Mouse (Mus musculus) hindbrain, embryonic 12.5 days (tissue): ENCODE data around the gene Sun1. TPM values are rescaled to one million over a fixed set of nuclear protein-coding genes. Genes with fewer than 3 reads are reported as not detected.

Experiments
- ATAC-seq: fragments of 200-750 bp; cut with Nextera tagmentation; 2 replicates; pipeline ENCODE4 v1.8.0; 2017; ENCODE audit warnings: moderate TSS enrichment; ENCODE audit not compliant: low FRiP score
- H3K27ac ChIP-seq: fragments of 300-500 bp; sonication (generic); 2 replicates; pipeline ENCODE4 v1.5.1; 2016; ENCODE audit warnings: mild to moderate bottlenecking
- H3K27me3 ChIP-seq: fragments of 300-500 bp; sonication (generic); 2 replicates; pipeline ENCODE4 v1.6.1; 2016; ENCODE audit warnings: mild to moderate bottlenecking
- H3K36me3 ChIP-seq: fragments of 300-500 bp; sonication (generic); 2 replicates; pipeline ENCODE4 v1.6.1; 2016; ENCODE audit warnings: mild to moderate bottlenecking
- H3K4me1 ChIP-seq: fragments of 300-500 bp; sonication (generic); 2 replicates; pipeline ENCODE4 v1.6.1; 2016
- H3K4me2 ChIP-seq: fragments of 300-500 bp; sonication (generic); replicated peaks from 2 replicates; pipeline ENCODE4 v1.6.1; 2016; ENCODE audit warnings: mild to moderate bottlenecking
- H3K4me3 ChIP-seq: fragments of 300-500 bp; sonication (generic); 2 replicates; pipeline ENCODE4 v1.5.1; 2016; ENCODE audit warnings: mild to moderate bottlenecking
- H3K9ac ChIP-seq: fragments of 300-500 bp; sonication (generic); 2 replicates; pipeline ENCODE4 v1.6.1; 2016; ENCODE audit warnings: mild to moderate bottlenecking, moderate library complexity
- H3K9me3 ChIP-seq: fragments of 300-500 bp; sonication (generic); replicated peaks from 2 replicates; pipeline ENCODE4 v1.6.1; 2016; ENCODE audit warnings: mild to moderate bottlenecking
- WGBS: fragments of 180-500 bp; shearing (Covaris S2); methylation state at CpG from one replicate; pipeline ENCODE4 v1.1.7; 2016; 5-methylcytosine and 5-hydroxymethylcytosine counted together
- polyA plus RNA-seq: library from polyadenylated mRNA; unstranded; fragments of >200 nt; fragmentation: Nextera tagmentation; extraction: Ambion mirVana; gene quantifications from 2 replicates; pipeline ENCODE4 v1.2.1, GENCODE M21; 2016

The Sun1 gene
- polyA plus RNA-seq, 1 experiment from 2014 or later: 55.3 TPM

DNA sequence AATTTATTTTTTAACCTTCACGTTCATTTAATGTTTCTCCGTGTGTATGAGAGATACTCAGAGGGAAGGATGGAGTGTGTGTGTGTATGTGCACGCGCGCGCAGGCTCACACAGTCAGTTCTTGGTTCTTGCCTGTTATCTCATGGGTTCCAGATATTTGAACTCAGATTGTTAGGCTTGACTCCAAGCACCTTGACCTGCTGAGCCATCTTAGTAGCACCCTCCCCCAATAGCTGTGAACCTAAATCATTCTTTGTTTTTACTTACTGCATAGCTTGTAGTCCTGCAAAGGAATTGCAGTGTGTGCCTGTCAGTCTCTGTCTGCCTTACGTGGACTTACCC is 9.2 kb downstream of the Sun1 start:
- Histone ChIP-seq H3K4me1 (peaks cover 11% of the 10 kb centered on the region), H3K4me3 (no peak overlapping the region), H3K9me3 (no peaks in the 10 kb centered on the region), H3K9ac (no peak overlapping the region), H3K27me3 (no peaks in the 10 kb centered on the region), H3K36me3 (peaks cover 35% of the 10 kb centered on the region), H3K4me2 (no peak overlapping the region), H3K27ac (no peak overlapping the region)
- ATAC-seq: no peak
- 97% methylated on average over 7 of the region's 7 CpGs for WGBS

DNA sequence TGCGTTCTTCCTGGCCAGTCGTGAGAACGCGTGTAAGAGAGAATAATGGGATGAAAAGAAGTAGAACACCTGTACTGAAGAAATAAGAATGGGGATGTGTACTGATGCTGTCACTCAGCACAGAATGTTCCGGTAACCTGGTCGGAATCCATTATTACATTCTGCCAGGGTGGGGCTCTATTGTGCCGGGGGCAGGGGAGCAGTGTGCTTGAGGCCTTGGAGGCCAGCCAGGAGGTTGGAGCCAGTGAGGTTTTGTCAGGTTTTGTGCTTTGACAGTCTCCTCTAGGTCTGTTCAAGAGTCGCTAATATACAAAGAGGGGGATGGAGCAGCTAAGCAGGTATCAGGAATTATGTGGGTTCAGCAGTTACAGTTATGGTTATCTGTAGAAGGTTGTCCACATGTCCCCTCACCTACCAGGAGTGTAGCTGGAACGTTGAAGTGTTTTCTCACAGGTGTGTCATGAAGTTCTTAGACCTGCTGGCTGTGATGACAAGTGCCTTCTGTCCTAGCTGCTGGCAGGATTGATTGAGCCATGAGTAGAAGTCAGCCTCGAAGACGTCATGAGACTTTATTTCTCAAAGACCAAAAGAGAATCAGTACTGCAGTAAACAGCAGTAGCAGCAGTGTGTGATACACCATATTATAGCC is 11.4 kb downstream of the Sun1 start:
- WGBS: 97% methylated on average over 11 of the region's 11 CpGs

DNA sequence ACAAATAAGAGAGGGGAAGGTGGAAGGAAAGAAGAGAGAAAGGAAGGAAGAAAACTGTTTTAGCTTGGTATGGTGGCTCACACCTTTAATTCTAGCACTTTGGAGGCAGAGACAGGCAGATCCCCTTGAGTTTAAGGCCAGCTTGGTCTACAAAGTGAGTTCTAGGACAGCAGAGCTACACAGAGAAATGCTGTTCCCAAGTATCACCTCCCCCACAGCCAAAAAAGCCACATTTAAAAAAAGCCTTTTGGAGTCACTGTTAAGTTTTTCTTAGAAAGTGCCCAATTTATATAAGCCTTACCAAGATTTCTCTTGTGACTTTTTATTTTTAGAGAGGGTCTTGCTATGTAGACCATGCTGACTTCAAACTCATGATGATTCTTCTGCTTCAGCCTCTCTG is 13.9 kb downstream of the Sun1 start:
- Histone ChIP-seq H3K36me3 (peaks cover 49% of the 10 kb centered on the region), H3K27ac (no peak overlapping the region), H3K27me3 (no peaks in the 10 kb centered on the region), H3K9ac (no peak overlapping the region), H3K9me3 (no peaks in the 10 kb centered on the region), H3K4me2 (no peak overlapping the region), H3K4me3 (no peak overlapping the region), H3K4me1 (no peaks in the 10 kb centered on the region)
- ATAC-seq: no peak

More for the DNA sequence above, 11.4 kb downstream of the Sun1 start:
- no peaks in the 10 kb centered on the region for H3K4me1 ChIP-seq
- no peak overlapping the region for H3K4me3 ChIP-seq
- H3K27ac ChIP-seq: no peak overlapping the region
- ATAC-seq: no peak
- no peak overlapping the region for H3K9ac ChIP-seq
- H3K27me3 ChIP-seq: no peaks in the 10 kb centered on the region
- H3K4me2 ChIP-seq: no peak overlapping the region
- H3K36me3 ChIP-seq: peaks cover 53% of the 10 kb centered on the region
- H3K9me3 ChIP-seq: no peaks in the 10 kb centered on the region

DNA sequence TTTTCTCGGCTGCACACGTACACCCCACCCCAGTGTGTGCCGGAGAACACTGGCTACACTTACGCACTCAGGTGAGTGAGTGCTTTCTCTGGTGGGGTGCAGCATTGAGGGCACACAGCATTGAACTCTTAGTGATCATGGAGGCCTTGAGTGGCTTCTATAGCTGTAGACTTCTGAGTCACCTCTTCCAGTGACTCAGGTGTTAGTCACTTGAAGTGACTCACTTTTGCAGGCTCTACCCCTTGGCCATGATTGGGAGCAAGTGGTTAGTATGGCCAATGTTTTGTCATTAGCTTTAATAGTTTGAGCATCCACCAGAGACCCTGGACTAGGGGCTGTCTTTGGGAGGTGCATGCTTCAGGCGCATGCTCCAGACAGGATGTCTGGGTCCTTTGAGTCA is 14.7 kb downstream of the Sun1 start:
- Histone ChIP-seq H3K27ac (no peak overlapping the region), H3K4me2 (no peak overlapping the region), H3K9me3 (no peaks in the 10 kb centered on the region), H3K4me1 (no peaks in the 10 kb centered on the region), H3K36me3 (peaks cover 47% of the 10 kb centered on the region), H3K27me3 (no peaks in the 10 kb centered on the region), H3K4me3 (no peak overlapping the region), H3K9ac (no peak overlapping the region)
- ATAC-seq: no peak
- WGBS: 93% methylated on average over 5 of the region's 5 CpGs

DNA sequence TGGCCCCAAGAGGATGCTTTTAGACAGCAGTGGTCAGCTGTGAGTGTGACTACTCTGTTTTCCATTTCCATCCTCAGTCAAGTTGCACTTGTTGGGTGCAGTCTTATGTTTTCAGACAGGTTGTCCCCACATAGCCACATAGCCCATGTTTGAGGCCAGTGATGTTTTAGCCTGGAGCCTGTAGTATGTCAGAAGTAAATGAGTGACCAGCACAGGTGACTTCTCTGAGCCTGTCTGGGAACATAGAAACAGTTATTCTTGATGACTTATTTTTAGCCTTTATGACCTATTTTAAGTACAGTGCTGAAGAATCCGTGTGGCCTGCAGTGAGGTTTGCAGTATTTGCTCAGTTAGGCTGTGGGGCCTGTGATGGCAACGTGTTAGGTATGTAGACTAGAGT is 15.7 kb downstream of the Sun1 start:
- no peak overlapping the region for H3K4me2 ChIP-seq
- H3K9me3 ChIP-seq: no peaks in the 10 kb centered on the region
- no peak for ATAC-seq
- H3K4me3 ChIP-seq: no peak overlapping the region
- WGBS: 92% methylated on average over 2 of the region's 2 CpGs
- peaks cover 48% of the 10 kb centered on the region for H3K36me3 ChIP-seq
- H3K27ac ChIP-seq: no peak overlapping the region
- no peaks in the 10 kb centered on the region for H3K4me1 ChIP-seq
- H3K9ac ChIP-seq: no peak overlapping the region
- no peaks in the 10 kb centered on the region for H3K27me3 ChIP-seq

DNA sequence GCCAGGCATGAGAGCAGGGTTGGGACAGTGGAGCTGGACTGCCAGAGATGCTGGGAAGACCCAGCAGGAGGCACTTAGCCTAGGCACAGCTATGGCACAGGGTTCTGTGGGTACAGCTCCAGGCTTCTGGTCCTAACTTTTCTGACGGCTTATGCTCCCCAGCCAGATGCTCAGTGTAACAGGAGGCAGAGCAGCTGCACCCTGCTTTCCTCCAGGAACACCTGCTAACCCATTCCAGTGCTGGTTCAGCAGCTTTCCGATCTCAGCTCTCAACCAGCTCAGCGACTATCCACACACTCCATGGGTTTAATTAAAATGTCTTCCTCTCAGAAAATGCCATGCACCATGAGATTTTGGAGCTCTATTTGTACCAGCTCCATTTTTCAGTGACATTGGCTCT is 16.3 kb downstream of the Sun1 start:
- WGBS: 97% methylated on average over 3 of the region's 3 CpGs
- H3K9ac ChIP-seq: no peak overlapping the region
- H3K9me3 ChIP-seq: no peaks in the 10 kb centered on the region
- H3K27me3 ChIP-seq: no peaks in the 10 kb centered on the region
- H3K4me3 ChIP-seq: no peak overlapping the region
- no peak overlapping the region for H3K4me2 ChIP-seq
- ATAC-seq: no peak
- H3K4me1 ChIP-seq: no peaks in the 10 kb centered on the region
- H3K27ac ChIP-seq: no peak overlapping the region
- H3K36me3 ChIP-seq: peaks cover 51% of the 10 kb centered on the region

DNA sequence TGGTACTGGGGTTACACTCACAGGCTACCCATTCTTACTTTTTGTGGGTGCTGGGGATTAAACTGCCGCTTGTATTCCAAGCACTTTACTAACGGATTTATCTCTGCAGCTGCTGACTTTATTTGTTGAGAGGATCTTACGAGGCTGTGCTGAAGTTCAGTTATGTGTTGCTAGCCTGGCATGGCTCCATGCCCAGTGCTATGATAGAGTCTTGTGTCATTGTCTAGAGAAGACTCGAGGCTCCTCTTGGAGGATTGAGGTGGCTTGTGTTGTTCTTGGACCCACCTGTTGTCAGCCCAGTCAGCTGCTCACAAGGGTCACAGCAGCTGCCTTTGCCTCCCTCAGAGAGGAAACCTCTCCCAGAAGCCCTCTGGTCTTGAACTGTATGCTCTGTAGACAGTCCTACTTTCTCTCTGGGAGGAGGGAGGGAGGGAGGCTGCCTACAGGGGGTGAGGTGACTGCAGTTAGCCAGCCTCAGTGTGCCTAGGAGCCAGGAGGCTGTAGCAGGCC is 19.6 kb downstream of the Sun1 start:
- H3K4me2 ChIP-seq: no peak overlapping the region
- ATAC-seq: no peak
- peaks cover 61% of the 10 kb centered on the region for H3K36me3 ChIP-seq
- H3K9ac ChIP-seq: no peak overlapping the region
- no peaks in the 10 kb centered on the region for H3K9me3 ChIP-seq
- H3K27me3 ChIP-seq: no peaks in the 10 kb centered on the region
- H3K27ac ChIP-seq: no peak overlapping the region
- H3K4me3 ChIP-seq: no peak overlapping the region
- no peaks in the 10 kb centered on the region for H3K4me1 ChIP-seq
- WGBS: 89% methylated on average over 4 of the region's 4 CpGs

DNA sequence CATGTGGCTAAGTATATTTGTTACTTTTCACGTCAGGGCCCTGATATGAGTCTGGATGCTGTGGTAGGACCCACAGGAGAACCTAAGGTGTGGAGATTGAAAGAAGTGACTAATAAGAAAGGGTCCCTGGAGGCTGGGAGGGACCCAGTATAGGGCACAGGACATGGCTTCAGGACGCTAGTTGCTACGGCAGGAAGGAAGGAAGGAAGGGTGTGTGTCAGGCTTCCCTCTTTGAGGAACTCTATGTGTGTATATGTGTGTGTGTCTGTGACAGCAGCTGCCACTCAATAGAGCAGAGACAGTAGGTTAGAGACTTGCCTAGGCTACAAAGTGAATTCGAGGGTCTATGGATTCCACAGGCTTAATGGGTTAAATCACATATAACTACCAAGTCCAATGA is 20.2 kb downstream of the Sun1 start:
- no peak for ATAC-seq

DNA sequence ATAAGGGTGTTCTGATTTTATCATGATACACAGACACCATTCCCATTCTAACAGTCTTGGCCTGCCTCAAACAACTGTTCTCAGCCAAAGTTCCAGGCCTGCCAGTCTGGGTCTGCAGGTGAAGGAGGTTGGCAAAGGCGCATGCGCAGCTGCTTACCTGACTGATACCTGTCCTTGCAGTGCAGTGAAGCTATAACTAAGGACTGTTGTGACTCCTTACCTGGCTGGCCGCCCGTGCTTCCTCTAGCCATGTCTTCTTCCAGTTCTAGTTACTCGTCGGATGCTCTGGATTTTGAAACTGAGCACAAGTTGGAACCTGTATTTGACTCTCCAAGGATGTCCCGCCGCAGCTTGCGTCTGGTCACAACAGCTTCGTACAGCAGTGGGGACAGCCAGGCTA is 22.9 kb downstream of the Sun1 start:
- H3K27ac ChIP-seq: no peak overlapping the region
- 95% methylated on average over 10 of the region's 10 CpGs for WGBS

More for the DNA sequence above, 20.2 kb downstream of the Sun1 start:
- Histone ChIP-seq H3K27me3 (no peaks in the 10 kb centered on the region), H3K4me2 (no peak overlapping the region), H3K4me3 (no peak overlapping the region), H3K36me3 (peaks cover 62% of the 10 kb centered on the region), H3K27ac (no peak overlapping the region), H3K9ac (no peak overlapping the region), H3K9me3 (no peaks in the 10 kb centered on the region), H3K4me1 (no peaks in the 10 kb centered on the region)
- 92% methylated on average over 4 of the region's 4 CpGs for WGBS

DNA sequence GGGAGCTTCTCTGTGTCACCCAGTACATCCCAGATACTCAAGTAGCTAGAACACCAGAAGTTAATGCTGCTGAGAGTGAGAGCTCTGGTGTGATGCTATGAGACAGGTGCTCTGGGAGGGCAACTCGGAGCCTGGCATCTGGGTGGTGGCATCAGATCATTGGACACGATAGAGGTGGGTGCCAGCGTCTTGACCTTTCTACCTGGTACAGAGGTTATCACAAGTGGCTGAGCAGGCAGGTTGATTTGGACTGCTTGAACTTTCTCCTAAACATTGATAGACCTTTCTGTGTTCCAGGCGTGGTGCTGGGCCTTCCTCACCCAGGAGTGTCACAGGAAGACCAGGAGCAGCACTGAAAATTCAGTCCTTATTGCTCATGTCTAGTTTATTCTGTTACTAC is 26.8 kb downstream of the Sun1 start:
- H3K27me3 ChIP-seq: no peaks in the 10 kb centered on the region
- H3K9me3 ChIP-seq: no peaks in the 10 kb centered on the region
- 95% methylated on average over 4 of the region's 4 CpGs for WGBS
- H3K4me1 ChIP-seq: no peaks in the 10 kb centered on the region
- H3K9ac ChIP-seq: no peak overlapping the region
- H3K36me3 ChIP-seq: peaks cover 84% of the 10 kb centered on the region
- H3K27ac ChIP-seq: no peak overlapping the region
- H3K4me3 ChIP-seq: no peak overlapping the region
- ATAC-seq: no peak
- H3K4me2 ChIP-seq: no peak overlapping the region

More for the DNA sequence above, 22.9 kb downstream of the Sun1 start:
- H3K27me3 ChIP-seq: no peaks in the 10 kb centered on the region
- peaks cover 73% of the 10 kb centered on the region for H3K36me3 ChIP-seq
- no peak overlapping the region for H3K9ac ChIP-seq
- no peaks in the 10 kb centered on the region for H3K9me3 ChIP-seq
- no peak for ATAC-seq
- no peak overlapping the region for H3K4me3 ChIP-seq
- no peaks in the 10 kb centered on the region for H3K4me1 ChIP-seq
- H3K4me2 ChIP-seq: no peak overlapping the region

DNA sequence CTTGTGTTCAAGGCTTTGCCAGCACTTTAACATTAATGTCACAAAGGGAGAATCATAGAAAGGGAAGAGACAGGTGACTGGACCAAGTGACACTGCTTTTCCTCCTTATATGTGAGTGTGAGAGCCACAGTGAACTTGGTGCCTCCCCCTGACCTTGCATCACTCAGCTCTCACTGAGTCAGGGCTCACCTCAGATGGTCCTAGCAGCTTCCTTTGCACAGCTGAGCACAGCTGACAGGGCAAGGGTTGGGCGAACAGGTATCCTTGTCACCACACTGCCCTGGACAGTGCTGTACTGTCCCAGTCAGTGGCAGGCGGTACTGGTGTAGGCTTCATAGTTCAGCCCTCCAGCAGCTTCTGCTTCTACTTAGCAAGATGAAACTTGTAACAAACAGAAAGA is 27.2 kb downstream of the Sun1 start:
- WGBS: 94% methylated on average over 2 of the region's 2 CpGs
- Histone ChIP-seq H3K4me2 (no peak overlapping the region), H3K4me1 (no peaks in the 10 kb centered on the region), H3K27me3 (no peaks in the 10 kb centered on the region), H3K9ac (no peak overlapping the region), H3K36me3 (peaks cover 88% of the 10 kb centered on the region), H3K4me3 (no peak overlapping the region), H3K27ac (no peak overlapping the region), H3K9me3 (no peaks in the 10 kb centered on the region)
- ATAC-seq: no peak

DNA sequence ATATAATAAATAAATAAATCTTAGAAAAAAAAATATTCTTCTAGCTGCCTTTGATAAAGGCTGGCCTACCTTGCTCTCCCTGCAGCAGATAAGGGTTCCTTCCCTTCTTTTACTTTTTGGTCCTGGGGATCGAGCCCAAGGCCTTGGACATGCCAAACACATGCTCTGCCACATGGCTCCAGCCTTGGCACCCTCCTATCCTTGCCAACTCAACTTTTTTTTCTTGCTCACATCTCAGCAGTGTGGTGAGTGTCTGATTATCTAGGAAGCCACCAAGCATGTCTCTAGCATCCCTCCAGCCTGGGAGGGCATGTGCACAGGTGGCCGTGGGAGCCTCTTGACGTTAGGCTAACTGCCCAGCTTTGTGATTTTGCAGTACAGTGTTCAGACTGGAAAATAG is 27.9 kb downstream of the Sun1 start:
- Histone ChIP-seq H3K9me3 (no peaks in the 10 kb centered on the region), H3K36me3 (peaks cover 90% of the 10 kb centered on the region), H3K4me1 (no peaks in the 10 kb centered on the region), H3K27me3 (no peaks in the 10 kb centered on the region), H3K27ac (no peak overlapping the region), H3K9ac (no peak overlapping the region), H3K4me2 (no peak overlapping the region), H3K4me3 (no peak overlapping the region)
- ATAC-seq: no peak
- WGBS: 99% methylated on average over 3 of the region's 3 CpGs

DNA sequence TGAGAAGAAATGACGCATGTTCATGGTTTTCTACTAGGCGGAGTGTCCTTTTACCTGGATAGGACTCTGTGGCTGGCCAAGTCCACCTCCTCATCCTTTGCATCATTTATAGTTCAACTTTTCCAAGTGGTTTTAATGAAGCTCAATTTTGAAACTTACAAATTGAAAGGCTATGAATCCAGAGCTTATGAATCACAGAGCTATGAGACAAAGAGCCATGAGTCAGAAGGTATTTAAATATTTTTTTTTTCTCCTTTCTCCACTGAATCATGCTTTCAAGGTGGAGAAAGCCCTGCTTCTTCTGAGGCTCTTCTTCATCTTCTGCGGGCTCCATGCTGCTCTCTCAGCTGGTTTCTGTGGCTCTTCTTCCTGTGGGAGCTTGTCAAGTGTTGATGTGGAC is 29.3 kb downstream of the Sun1 start:
- peaks cover 90% of the 10 kb centered on the region for H3K36me3 ChIP-seq

More for the DNA sequence above, 29.3 kb downstream of the Sun1 start:
- Histone ChIP-seq H3K4me3 (no peak overlapping the region), H3K27ac (no peak overlapping the region), H3K4me1 (no peaks in the 10 kb centered on the region), H3K27me3 (no peaks in the 10 kb centered on the region), H3K4me2 (no peak overlapping the region), H3K9me3 (no peaks in the 10 kb centered on the region), H3K9ac (no peak overlapping the region)
- no peak for ATAC-seq
- 97% methylated on average over 3 of the region's 3 CpGs for WGBS
